Mouse (Mus musculus) adrenal gland, adult 2 months (tissue): ENCODE results near the gene Eci2. TPM values are rescaled to one million over a fixed set of nuclear protein-coding genes. Genes with fewer than 3 reads are reported as not detected.

Source experiments
- polyA plus RNA-seq: library from polyadenylated mRNA; depleted of rRNA; stranded (reverse); fragments of >200 nt; gene quantifications from 2 replicates; pipeline ENCODE4 v1.2.3, GENCODE M21; 2012; rRNA removed
- total RNA-seq, 2 experiments: library from RNA; stranded (reverse); gene quantifications; 2 replicates each; pipeline ENCODE4 v1.2.3; 2021

Gene Eci2
- total and polyA plus RNA-seq, 3 experiments = 39.4 to 131 (median 98.3) TPM

Other genes with a start within 250 kb of the Eci2 start
- gene Prpf4b, start 151.8 kb downstream of the Eci2 start, total RNA-seq = 10 to 100 TPM; 66.3 to 95.7 TPM
- 2.0 and 3.2 TPM in 2 replicates for gene Prpf4b, start 151.8 kb downstream of the Eci2 start, polyA plus RNA-seq
- gene Fam217a, start 102.8 kb downstream of the Eci2 start, total RNA-seq = 1 to 10 TPM; 1.1 to 1.4 TPM
- gene Fam217a, start 102.8 kb downstream of the Eci2 start, polyA plus RNA-seq = 0.20 and 0.46 TPM in 2 replicates
- not detected for gene 4933417A18Rik, start 102.7 kb downstream of the Eci2 start, total RNA-seq
- not detected in 2 replicates for gene 4933417A18Rik, start 102.7 kb downstream of the Eci2 start, polyA plus RNA-seq
- gene Eci3, start 63.3 kb downstream of the Eci2 start, total RNA-seq = 1 to 10 TPM; 2.6 to 3.0 TPM
- 0.35 TPM in 2 replicates for gene Eci3, start 63.3 kb downstream of the Eci2 start, polyA plus RNA-seq